Mouse (Mus musculus) kidney, adult 2 months (tissue): Measurements from ENCODE around the gene Plppr2.

Experiments used
- CTCF ChIP-seq: fragments of 200-500 bp; conservative IDR thresholded peaks from 2 replicates; pipeline ENCODE4 v1.5.1; 2011; ENCODE audit warnings: low read depth, mild to moderate bottlenecking, control low read depth, low read length, moderate library complexity, mixed read lengths; ENCODE audit not compliant: insufficient read depth, insufficient read length
- POLR2A ChIP-seq: fragments of 200-500 bp; IDR thresholded peaks from one replicate; pipeline ENCODE4 v1.6.1; 2011; ENCODE audit warnings: low read depth, low read length, control low read depth

GRCm38 (mm10) chr9:21948790-21949189 lies 12.0 kb downstream of the Plppr2 start:
- TF ChIP-seq CTCF, result no peak
- TF ChIP-seq POLR2A, result no peak
